Mouse (Mus musculus) brown adipose tissue, adult 24 weeks (tissue): Measurements from ENCODE around the gene Gm13539. TPM values are rescaled to one million over a fixed set of nuclear protein-coding genes. Genes with fewer than 3 reads are reported as not detected.
"Not testable (repeated sequence)": the region's sequence is repeated elsewhere in the genome, so short reads cannot be mapped to it uniquely, and the experiment has no call there.

ENCODE experiments used
- H3K27ac ChIP-seq: fragments of 200-500 bp; replicated peaks from 2 replicates; pipeline ENCODE4 v1.5.1; 2012; ENCODE audit warnings: low read depth, mild to moderate bottlenecking, low read length
- H3K4me1 ChIP-seq: fragments of 200-500 bp; 2 replicates; pipeline ENCODE4 v1.6.1; 2012; ENCODE audit warnings: low read length, mixed read lengths; ENCODE audit not compliant: control insufficient read depth, insufficient read depth, insufficient read length
- H3K4me3 ChIP-seq: fragments of 200-500 bp; 2 replicates; pipeline ENCODE4 v1.5.1; 2012; ENCODE audit warnings: low read depth, mild to moderate bottlenecking, low read length, moderate library complexity; ENCODE audit not compliant: insufficient read depth
- polyA plus RNA-seq: library from polyadenylated mRNA; stranded (reverse); fragments of >200 nt; gene quantifications from 2 replicates; pipeline ENCODE4 v1.2.4, GENCODE M21; 2012; ENCODE audit not compliant: missing spikeins, insufficient read depth, insufficient read length

The Gm13539 gene
- polyA plus RNA-seq, 1 experiment, result not detected

DNA sequence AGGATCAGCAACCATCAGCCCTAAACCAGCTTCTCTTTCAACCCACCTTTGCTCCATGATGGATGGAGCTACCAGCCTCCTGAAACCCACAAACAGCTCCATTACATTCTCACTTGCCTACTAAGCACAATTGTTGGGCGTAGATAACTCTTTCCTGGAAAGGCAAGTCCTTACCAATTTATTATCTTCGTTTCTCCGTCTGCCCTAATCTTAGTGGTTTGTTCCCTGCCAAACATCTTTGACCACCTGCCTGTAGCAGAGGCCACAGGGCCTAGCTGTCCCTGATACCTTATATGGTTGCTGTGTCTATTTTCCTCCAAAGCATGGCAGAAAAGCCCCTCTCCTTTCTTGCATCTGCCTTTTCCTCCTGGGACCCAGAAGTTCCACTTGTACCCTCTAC lies 7.0 kb downstream of the Gm13539 start:
- H3K4me1 ChIP-seq, result no peaks in the 10 kb centered on the region
- no peak overlapping the region for H3K27ac ChIP-seq
- H3K4me3 ChIP-seq, result no peak overlapping the region

DNA sequence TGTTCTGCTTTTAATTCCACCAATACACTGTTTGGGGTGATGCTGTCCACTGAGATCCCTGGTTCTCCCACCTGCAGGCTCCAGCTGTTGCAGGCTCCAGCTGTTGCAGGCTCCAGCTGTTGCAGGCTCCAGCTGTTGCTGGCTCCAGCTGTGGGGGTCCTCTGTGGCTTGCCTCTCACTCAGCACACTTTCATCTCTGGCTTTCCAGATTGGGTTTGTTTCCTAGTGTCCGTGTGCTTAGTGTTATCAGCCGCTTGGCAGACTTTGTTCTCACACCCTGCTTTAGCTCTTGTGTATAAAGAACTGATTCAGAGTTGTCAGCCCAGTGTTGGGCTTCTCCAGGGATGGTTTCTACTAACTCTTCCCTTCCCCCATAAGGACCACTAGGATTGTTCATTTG lies 15.6 kb downstream of the Gm13539 start:
- Histone ChIP-seq H3K27ac (no peak overlapping the region), H3K4me3 (no peak overlapping the region), H3K4me1 (no peaks in the 10 kb centered on the region)

DNA sequence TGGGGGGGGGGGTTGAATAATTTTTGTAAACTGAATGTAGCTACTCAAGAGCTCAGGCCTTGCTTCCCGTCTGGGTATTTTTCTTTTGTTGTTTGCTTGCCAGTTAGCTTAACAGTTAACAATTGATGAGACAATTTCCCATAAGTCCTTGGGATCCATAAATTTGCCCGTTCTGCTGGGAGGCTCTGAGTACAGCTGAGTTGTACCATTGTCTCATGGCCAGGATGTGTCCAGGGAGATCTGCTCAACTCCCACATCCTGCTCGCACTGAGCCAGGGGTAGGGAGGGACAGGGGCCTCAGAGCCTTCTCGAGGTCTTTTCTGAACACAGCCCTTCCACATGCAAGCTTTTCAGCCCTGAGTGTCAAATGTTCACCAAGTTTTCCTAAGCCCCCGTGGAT lies 16.0 kb downstream of the Gm13539 start:
- Histone ChIP-seq H3K27ac (no peak overlapping the region), H3K4me1 (no peaks in the 10 kb centered on the region), H3K4me3 (no peak overlapping the region)

DNA sequence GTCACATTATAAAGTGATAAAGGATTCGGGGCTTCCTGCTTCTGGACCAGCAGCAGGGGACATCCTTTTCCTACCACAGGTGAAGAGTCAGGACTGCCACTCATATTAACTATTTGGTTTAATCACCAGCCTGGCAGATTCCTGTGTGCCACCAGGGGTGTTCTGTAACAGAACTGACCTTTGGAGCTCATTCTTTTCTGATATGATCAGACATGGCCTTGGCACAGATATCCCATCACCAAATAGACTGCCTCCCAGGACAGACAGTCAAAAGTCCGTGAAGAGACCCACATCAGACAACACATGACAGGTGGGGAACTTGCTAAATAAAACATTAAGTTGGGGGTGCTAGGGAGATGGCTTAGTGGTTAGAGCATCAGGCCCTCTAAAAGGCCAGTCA lies 29.7 kb downstream of the Gm13539 start:
- no peak overlapping the region for H3K27ac ChIP-seq
- H3K4me1 ChIP-seq, result no peaks in the 10 kb centered on the region
- no peak overlapping the region for H3K4me3 ChIP-seq

DNA sequence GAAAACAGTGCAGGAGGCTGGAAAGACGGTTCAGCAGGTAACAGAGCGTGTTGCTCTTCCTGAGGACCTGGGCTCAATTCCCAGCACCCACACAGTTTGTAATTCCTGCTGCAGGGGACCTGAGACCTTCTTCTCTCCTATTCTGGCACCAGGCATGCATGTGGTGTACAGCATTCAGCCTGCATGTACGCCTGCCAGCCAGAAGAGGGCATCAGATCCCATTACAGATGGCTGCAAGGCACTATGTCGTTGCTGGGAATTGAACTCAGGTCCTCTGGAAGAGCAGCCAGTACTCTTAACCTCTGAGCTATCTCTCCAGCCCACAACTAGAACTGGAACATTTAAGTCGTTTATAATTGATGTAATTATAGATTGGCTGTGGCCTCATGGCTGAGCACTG lies 31.3 kb downstream of the Gm13539 start:
- H3K4me3 ChIP-seq, result no peak overlapping the region
- no peaks in the 10 kb centered on the region for H3K4me1 ChIP-seq
- H3K27ac ChIP-seq, result no peak overlapping the region

DNA sequence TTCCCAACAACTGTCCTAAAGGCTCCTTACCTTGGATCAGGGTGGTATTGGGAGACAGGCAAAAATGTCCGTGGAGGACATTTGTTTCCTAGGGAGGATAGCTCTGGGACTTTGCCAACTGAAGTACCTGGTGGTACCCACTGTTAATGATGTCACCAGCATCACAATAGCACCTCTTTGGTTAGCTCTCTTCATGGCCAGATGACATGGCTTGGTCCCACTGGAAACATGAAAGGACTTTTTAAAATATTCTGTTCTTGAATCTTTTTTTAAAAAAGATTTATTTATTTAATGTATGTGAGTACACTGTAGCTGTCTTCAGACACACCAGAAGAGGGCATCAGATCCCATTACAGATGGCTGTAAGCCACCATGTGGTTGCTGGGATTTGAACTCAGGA lies 33.7 kb downstream of the Gm13539 start, which contains the start of gene Glt6d1:
Glt6d1 (minus strand) TSS at position 101 of the 400 bp plus-strand sequence.
- H3K4me3 ChIP-seq, H3K4me1 ChIP-seq, H3K27ac ChIP-seq: not testable (repeated sequence)

DNA sequence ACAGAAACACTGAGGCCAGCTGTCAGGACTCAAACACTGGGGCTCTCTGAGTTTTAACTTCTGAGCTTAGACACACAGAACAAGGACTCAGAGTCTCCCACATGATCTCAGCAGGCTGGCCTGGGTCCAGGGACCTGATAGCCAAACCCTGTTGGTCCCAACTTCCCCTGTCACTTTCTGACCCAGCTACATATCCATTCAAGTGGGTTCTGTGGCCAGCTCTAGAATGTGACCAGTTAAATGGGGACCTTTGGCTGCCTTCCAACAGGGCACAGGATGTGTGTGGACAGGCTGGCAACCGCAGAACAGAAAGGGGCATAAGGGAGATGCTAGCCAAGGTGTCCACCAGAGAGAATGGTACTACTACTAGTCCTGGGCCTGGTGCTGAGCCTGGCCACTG lies 40.7 kb downstream of the Gm13539 start, which contains the start of gene Lcn9:
Lcn9 (plus strand) TSS at position 348 of the 400 bp plus-strand sequence.
- H3K4me1 ChIP-seq, result no peaks in the 10 kb centered on the region
- H3K27ac ChIP-seq, result no peak within 1 kb of the TSS
- no peak within 1 kb of the TSS for H3K4me3 ChIP-seq

DNA sequence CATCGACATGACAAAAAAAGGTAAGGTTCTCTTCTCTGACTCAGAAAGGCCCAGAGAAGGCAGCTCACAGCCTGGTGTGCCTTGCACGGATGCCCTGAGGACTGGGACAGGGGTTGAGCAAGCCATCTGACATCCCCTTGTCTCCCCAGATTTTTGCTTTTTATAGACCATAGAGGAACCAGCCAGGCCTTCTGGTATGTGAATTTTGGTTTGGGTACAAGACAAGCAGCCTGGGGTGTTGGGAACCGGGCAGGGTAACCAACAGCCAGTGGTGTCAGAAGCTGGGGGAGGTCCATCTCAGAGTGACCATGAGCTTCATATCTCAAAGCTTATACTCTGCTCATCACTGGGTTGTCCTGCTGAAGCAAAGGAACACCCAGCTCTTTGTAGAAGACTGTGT lies 42.7 kb downstream of the Gm13539 start:
- no peaks in the 10 kb centered on the region for H3K4me1 ChIP-seq
- no peak overlapping the region for H3K27ac ChIP-seq
- H3K4me3 ChIP-seq, result no peak overlapping the region

DNA sequence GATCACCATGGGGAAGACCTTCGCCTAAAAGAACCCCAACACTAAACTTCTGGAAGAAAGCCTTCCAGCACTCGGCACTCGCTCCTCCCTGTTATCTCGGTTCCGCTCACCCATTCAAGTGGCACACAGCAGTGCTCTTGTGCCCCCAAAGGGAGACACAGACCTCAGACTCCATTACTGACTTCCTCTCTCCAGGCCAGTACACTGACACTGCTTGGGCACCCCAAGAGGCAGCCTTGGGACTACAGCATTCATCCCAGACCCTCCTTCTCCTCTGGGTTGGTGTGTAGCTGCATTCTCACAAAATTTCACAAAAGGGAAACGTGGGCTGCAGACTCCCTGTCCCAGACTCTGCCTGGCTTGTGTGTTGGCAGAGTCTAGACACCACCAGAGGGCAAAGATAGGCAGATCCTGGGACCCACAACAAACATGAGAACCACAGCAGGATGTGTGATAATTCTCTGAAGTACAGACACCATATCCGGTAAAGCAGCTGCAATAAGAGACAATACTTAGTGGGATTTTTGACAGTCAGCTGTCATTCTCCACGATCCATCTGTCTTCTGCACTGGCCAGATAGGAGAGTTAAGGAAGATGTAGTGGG lies 46.4 kb downstream of the Gm13539 start:
- no peaks in the 10 kb centered on the region for H3K4me1 ChIP-seq
- no peak overlapping the region for H3K4me3 ChIP-seq
- H3K27ac ChIP-seq, result no peak overlapping the region

DNA sequence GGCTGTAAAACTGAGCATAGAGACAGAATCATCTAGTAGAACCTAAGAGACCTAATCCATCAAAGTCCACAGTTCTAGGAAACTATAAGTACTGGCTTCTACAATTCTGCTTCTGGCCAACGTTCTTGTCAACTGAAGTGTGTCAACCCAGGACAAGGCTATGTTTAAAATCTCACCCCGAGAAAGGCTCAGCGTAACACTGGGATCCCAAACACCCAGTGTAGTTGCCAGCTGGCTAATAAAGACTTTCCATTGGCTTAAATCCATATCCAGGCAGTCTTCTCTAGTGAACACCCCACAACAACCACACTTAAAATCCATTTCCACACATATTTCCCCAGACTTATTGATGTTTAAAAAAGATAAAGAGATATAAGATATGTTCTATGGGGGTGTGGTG lies 48.7 kb downstream of the Gm13539 start:
- Histone ChIP-seq H3K27ac (no peak overlapping the region), H3K4me1 (no peaks in the 10 kb centered on the region), H3K4me3 (no peak overlapping the region)

DNA sequence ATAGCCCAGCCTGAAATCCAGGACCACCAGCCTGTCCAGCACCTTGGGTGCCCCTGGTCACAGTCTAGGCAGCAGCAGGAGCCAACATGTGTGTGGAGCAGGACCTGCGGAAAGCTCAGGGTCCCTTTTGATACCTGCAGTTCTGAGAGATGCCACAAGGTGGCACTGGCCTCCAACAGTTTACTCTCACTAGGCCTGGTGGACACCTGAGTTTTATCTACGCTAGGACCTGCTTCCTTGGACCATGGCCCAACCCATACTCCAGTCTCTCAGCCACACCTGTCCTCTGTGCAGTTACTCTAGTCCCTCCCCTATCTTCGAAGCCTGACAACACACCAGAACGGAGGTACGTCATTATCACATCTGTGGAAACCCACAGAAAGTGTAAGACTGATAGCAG lies 54.2 kb downstream of the Gm13539 start:
- Histone ChIP-seq H3K4me1 (no peaks in the 10 kb centered on the region), H3K27ac (no peak overlapping the region), H3K4me3 (no peak overlapping the region)

Other genes starting within 250 kb of the Gm13539 start
- gene Traf2, start 235.3 kb upstream of the Gm13539 start, polyA plus RNA-seq, result 7.0 and 12.9 TPM in 2 replicates
- gene Edf1, start 224.4 kb upstream of the Gm13539 start, polyA plus RNA-seq, result 398 and 454 TPM in 2 replicates
- 0.36 and 0.54 TPM in 2 replicates for gene Mamdc4, start 207.4 kb upstream of the Gm13539 start, polyA plus RNA-seq
- 70.7 and 86.8 TPM in 2 replicates for gene Phpt1, start 207.0 kb upstream of the Gm13539 start, polyA plus RNA-seq
- gene Ajm1, start 200.5 kb upstream of the Gm13539 start, polyA plus RNA-seq, result 0.44 TPM in 1 of 2 replicates, not detected in the other
- gene Rabl6, start 173.7 kb upstream of the Gm13539 start, polyA plus RNA-seq, result 29.2 and 42.8 TPM in 2 replicates
- gene Ccdc183, start 164.6 kb upstream of the Gm13539 start, polyA plus RNA-seq, result not detected in 2 replicates
- 30.9 and 34.5 TPM in 2 replicates for gene Tmem141, start 160.3 kb upstream of the Gm13539 start, polyA plus RNA-seq
- gene Fcna, start 154.2 kb upstream of the Gm13539 start, polyA plus RNA-seq, result 6.3 and 7.8 TPM in 2 replicates
- not detected in 2 replicates for gene Lcn8, start 129.1 kb upstream of the Gm13539 start, polyA plus RNA-seq
- gene Lcn5, start 124.3 kb upstream of the Gm13539 start, polyA plus RNA-seq, result not detected in 2 replicates
- gene Lcn6, start 105.5 kb upstream of the Gm13539 start, polyA plus RNA-seq, result not detected in 2 replicates
- gene Lcn10, start 99.5 kb upstream of the Gm13539 start, polyA plus RNA-seq, result not detected in 2 replicates
- not detected in 2 replicates for gene Obp2a, start 82.2 kb upstream of the Gm13539 start, polyA plus RNA-seq
- gene Bmyc, start 75.5 kb upstream of the Gm13539 start, polyA plus RNA-seq, result 20.2 and 26.5 TPM in 2 replicates
- gene Obp2b, start 45.2 kb upstream of the Gm13539 start, polyA plus RNA-seq, result not detected in 2 replicates
- gene Lcn3, start 16.7 kb upstream of the Gm13539 start, polyA plus RNA-seq, result not detected in 2 replicates
- not detected in 2 replicates for gene Lcn11, start 5.2 kb upstream of the Gm13539 start, polyA plus RNA-seq
- not detected in 2 replicates for gene Glt6d1, start 33.6 kb downstream of the Gm13539 start, polyA plus RNA-seq
- gene Lcn9, start 40.9 kb downstream of the Gm13539 start, polyA plus RNA-seq, result not detected in 2 replicates
- not detected in 2 replicates for gene Sohlh1, start 65.0 kb downstream of the Gm13539 start, polyA plus RNA-seq
- gene Kcnt1, start 81.5 kb downstream of the Gm13539 start, polyA plus RNA-seq, result not detected in 2 replicates
- 2.4 and 8.2 TPM in 2 replicates for gene Camsap1, start 201.0 kb downstream of the Gm13539 start, polyA plus RNA-seq
- gene Ubac1, start 239.5 kb downstream of the Gm13539 start, polyA plus RNA-seq, result 75.9 and 82.1 TPM in 2 replicates